21 mouse cellular contexts compared by ENCODE assay signal in genomic region chr3:28540121-28540520, GRCm38 (mm10).
"Had no signal": no experiment of that assay in that cellular context is flagged by ENCODE, and none has a peak within 500 bp of the region (broad histone marks: within the 10 kb centered on the region; RNA-seq: fewer than 3 reads in every experiment).

No protein-coding gene starts in this region.

- H3K27ac ChIP-seq: kidney, embryonic 15.5 days; left cerebral cortex, adult 2 months; liver, embryonic 15.5 days; lung, embryonic 15.5 days; midbrain, embryonic 10.5 days; midbrain, embryonic 13.5 days; neural tube, embryonic 13.5 days; stomach, postnatal 0 days had no signal

- H3K36me3 ChIP-seq: kidney, embryonic 15.5 days; liver, embryonic 15.5 days; lung, embryonic 15.5 days; midbrain, embryonic 10.5 days had no signal

- H3K4me3 ChIP-seq: kidney, embryonic 15.5 days; left cerebral cortex, adult 2 months; liver, embryonic 15.5 days; lung, embryonic 15.5 days; megakaryocyte, embryonic 14.5 days; midbrain, embryonic 10.5 days; midbrain, embryonic 13.5 days; myocyte; neural tube, embryonic 13.5 days had no signal

- H3K27me3 ChIP-seq: kidney, embryonic 15.5 days; liver, embryonic 15.5 days; lung, embryonic 15.5 days; megakaryocyte, embryonic 14.5 days; midbrain, embryonic 13.5 days; neural tube, embryonic 13.5 days had no signal

- ATAC-seq: midbrain, embryonic 13.5 days; midbrain, embryonic 16.5 days had no signal

- H3K9ac ChIP-seq: kidney, embryonic 15.5 days; liver, embryonic 15.5 days; lung, embryonic 15.5 days; midbrain, embryonic 13.5 days; neural tube, embryonic 13.5 days had no signal

- H3K4me2 ChIP-seq: kidney, embryonic 15.5 days; liver, embryonic 15.5 days; lung, embryonic 15.5 days; midbrain, embryonic 13.5 days; neural tube, embryonic 13.5 days had no signal

- H3K4me1 ChIP-seq: kidney, embryonic 15.5 days; liver, embryonic 15.5 days; lung, embryonic 15.5 days; neural tube, embryonic 13.5 days had no signal

- H3K9me3 ChIP-seq: kidney, embryonic 15.5 days; liver, embryonic 15.5 days; lung, embryonic 15.5 days; megakaryocyte, embryonic 14.5 days; midbrain, embryonic 10.5 days; midbrain, embryonic 13.5 days; neural tube, embryonic 13.5 days had no signal

- DNase-seq: kidney, postnatal 10 days; kidney, postnatal 36 days; layer of hippocampus, postnatal 36 days; lung, adult 18-20 months; lung, postnatal 10 days; lung, postnatal 36 days; retina, postnatal 1 day; thymus, adult 2 months; thymus, postnatal 14 days; thymus, postnatal 4 days had no signal
